Mouse (Mus musculus): ENCODE results near the gene Gldc. TPM values are rescaled to one million over a fixed set of nuclear protein-coding genes. Genes with fewer than 3 reads are reported as not detected.
A peak's percentile ranks its signal among the peaks of the same experiment; 100 is the strongest.

The Gldc gene
- polyA plus RNA-seq, 1 experiment = not detected

- no peak for TF ChIP-seq POLR2A (IDR thresholded peaks at IDR 0.05; ENCODE audit: borderline replicate concordance, low read depth, low read length)
- Histone ChIP-seq H3K27ac (ENCODE audit: insufficient read depth, low read depth, low read length) (no peak overlapping the region), H3K4me3 (ENCODE audit: insufficient read depth, low read length) (no peak overlapping the region), H3K4me1 (ENCODE audit: control insufficient read depth, insufficient read depth, low read length) (peaks cover 13% of the 10 kb centered on the region)
Measured at GRCm38 (mm10) chr19:30111421-30111820, 63.8 kb downstream of the Gldc start.

DNA sequence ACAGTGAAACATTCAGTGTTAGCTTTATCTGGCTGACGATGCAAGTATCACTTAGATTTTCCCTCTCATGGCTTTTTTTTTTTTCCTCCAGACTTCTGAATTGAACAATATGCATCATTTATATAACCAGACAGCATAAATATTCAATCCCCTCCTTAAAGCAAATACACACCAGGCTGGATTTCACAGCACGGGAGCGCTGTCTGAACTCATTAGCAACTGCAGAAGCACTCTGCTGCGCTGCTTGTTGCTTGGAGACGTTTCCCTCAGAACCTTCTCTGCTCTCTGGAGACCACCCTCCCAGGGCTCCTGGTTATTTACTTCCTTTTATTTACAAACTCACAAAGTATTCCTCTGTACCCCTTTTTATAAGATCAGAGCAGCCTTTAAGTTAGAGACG, 66.1 kb downstream of the Gldc start:
- peaks cover 15% of the 10 kb centered on the region for H3K4me1 ChIP-seq (ENCODE audit: control insufficient read depth, insufficient read depth, low read length)
- TF ChIP-seq POLR2A (IDR thresholded peaks at IDR 0.05; ENCODE audit: borderline replicate concordance, low read depth, low read length) = no peak
- TF ChIP-seq CTCF (IDR thresholded peaks at IDR 0.05; ENCODE audit: low read depth, low read length) = no peak
- no peak overlapping the region for H3K4me3 ChIP-seq (ENCODE audit: insufficient read depth, low read length)
- H3K27ac ChIP-seq (ENCODE audit: insufficient read depth, low read depth, low read length) = no peak overlapping the region

DNA sequence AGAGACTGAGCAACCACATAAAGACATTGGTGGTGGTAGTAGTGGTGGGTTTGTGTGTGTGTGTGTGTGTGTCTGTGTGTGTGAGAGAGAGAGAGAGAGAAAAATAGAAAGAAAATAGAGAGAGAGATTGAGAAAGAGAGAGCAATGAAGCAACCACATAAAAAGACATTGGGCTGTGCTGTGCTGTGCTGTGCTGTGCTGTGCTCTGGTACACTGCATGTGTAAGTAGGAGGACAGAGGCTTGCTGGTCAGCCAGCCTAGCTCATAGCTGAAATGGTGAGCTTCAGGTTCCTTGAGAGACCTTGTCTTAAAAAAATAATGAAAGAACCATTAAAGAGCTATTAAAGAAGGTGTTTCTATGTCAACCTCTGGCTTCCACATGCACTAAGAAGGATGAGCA, 66.6 kb downstream of the Gldc start:
- TF ChIP-seq POLR2A (IDR thresholded peaks at IDR 0.05; ENCODE audit: borderline replicate concordance, low read depth, low read length) (no peak), CTCF (IDR thresholded peaks at IDR 0.05; ENCODE audit: low read depth, low read length) (no peak)
- peaks cover 15% of the 10 kb centered on the region for H3K4me1 ChIP-seq (ENCODE audit: control insufficient read depth, insufficient read depth, low read length)
- no peak overlapping the region for H3K4me3 ChIP-seq (ENCODE audit: insufficient read depth, low read length)
- H3K27ac ChIP-seq (ENCODE audit: insufficient read depth, low read depth, low read length) = no peak overlapping the region

- Histone ChIP-seq H3K4me3 (ENCODE audit: insufficient read depth, low read length) (peak overlapping the region; percentile 39), H3K4me1 (ENCODE audit: control insufficient read depth, insufficient read depth, low read length) (peaks cover 13% of the 10 kb centered on the region), H3K27ac (ENCODE audit: insufficient read depth, low read depth, low read length) (peak overlapping the region; percentile 27)
- no peak for TF ChIP-seq CTCF (IDR thresholded peaks at IDR 0.05; ENCODE audit: low read depth, low read length)
- TF ChIP-seq POLR2A (IDR thresholded peaks at IDR 0.05; ENCODE audit: borderline replicate concordance, low read depth, low read length) = no peak
Measured at GRCm38 (mm10) chr19:30107221-30107845, 67.9 kb downstream of the Gldc start.

DNA sequence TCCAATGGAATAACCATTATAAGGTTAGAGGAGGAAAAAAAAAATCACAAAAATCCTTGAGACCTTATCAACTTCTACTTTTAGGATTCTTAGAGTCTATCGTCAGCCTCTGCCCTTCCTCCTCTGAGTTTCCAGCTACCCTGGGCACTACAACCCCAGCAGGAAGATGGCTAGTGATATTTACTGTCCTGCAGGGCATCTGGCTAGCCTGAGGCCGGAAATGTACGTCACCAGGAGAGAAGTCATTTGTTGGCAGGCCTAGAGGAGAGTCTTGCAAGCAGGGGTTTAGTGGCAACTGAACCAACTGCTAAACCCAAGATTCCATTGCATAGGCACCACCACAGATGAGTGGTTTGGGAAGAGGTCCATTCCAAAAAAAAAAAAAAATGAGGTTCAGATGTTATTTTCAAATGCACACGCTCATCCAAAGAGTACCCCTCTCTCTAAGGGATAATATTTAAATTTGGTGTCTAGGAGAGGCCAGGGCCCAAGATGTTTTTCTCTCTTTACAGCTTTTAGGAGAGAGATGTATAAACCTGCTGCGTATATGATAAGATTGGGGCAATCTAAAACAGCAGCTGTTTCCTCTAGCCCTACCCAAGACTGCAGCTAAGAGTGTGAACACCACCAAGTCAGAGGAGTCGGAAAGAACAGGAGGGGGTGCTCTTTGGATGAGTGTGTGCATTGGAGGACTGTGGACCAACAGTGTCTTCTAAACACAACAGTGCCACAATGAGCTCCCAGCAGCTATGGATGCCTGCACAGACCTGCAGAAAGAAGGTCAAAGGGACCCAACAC, 70.0 kb downstream of the Gldc start:
- Histone ChIP-seq H3K27ac (ENCODE audit: insufficient read depth, low read depth, low read length) (no peak overlapping the region), H3K4me1 (ENCODE audit: control insufficient read depth, insufficient read depth, low read length) (peaks cover 13% of the 10 kb centered on the region), H3K4me3 (ENCODE audit: insufficient read depth, low read length) (no peak overlapping the region)
- TF ChIP-seq POLR2A (IDR thresholded peaks at IDR 0.05; ENCODE audit: borderline replicate concordance, low read depth, low read length) (no peak), CTCF (IDR thresholded peaks at IDR 0.05; ENCODE audit: low read depth, low read length) (no peak)

DNA sequence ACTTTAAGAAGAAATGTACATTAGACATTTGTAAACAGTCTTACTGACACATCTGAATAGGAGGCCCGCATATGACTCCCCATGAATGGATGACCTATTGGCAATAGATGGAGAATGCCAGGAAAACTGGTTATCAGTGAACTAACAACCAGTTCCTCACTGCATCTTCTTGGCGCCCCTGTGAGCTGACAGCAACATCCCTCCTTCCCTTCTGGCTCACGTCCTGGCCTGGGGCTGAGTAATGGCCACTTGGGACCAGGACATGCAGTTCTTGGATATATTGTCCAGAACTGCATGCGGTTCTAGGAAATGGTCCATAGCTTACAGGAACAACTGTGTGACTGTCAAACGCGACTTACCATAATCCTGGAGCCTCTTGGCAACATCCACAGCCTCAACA, 72.6 kb downstream of the Gldc start:
- TF ChIP-seq POLR2A (IDR thresholded peaks at IDR 0.05; ENCODE audit: borderline replicate concordance, low read depth, low read length) (no peak), CTCF (IDR thresholded peaks at IDR 0.05; ENCODE audit: low read depth, low read length) (no peak)
- no peak overlapping the region for H3K27ac ChIP-seq (ENCODE audit: insufficient read depth, low read depth, low read length)
- peaks cover 8% of the 10 kb centered on the region for H3K4me1 ChIP-seq (ENCODE audit: control insufficient read depth, insufficient read depth, low read length)
- no peak overlapping the region for H3K4me3 ChIP-seq (ENCODE audit: insufficient read depth, low read length)

GRCm38 (mm10) chr19:30100571-30100970, 74.7 kb downstream of the Gldc start:
- H3K4me1 ChIP-seq (ENCODE audit: control insufficient read depth, insufficient read depth, low read length) = peaks cover 16% of the 10 kb centered on the region
- no peak overlapping the region for H3K4me3 ChIP-seq (ENCODE audit: insufficient read depth, low read length)
- no peak overlapping the region for H3K27ac ChIP-seq (ENCODE audit: insufficient read depth, low read depth, low read length)
- no peak for TF ChIP-seq POLR2A (IDR thresholded peaks at IDR 0.05; ENCODE audit: borderline replicate concordance, low read depth, low read length)
- TF ChIP-seq CTCF (IDR thresholded peaks at IDR 0.05; ENCODE audit: low read depth, low read length) = no peak

GRCm38 (mm10) chr19:30097039-30097438, 78.2 kb downstream of the Gldc start:
- TF ChIP-seq CTCF (IDR thresholded peaks at IDR 0.05; ENCODE audit: low read depth, low read length) (no peak), POLR2A (IDR thresholded peaks at IDR 0.05; ENCODE audit: borderline replicate concordance, low read depth, low read length) (no peak)
- Histone ChIP-seq H3K4me3 (ENCODE audit: insufficient read depth, low read length) (no peak overlapping the region), H3K4me1 (ENCODE audit: control insufficient read depth, insufficient read depth, low read length) (peaks cover 18% of the 10 kb centered on the region), H3K27ac (ENCODE audit: insufficient read depth, low read depth, low read length) (peak overlapping the region; percentile 78; the same call in 1 of the 2 replicates)

DNA sequence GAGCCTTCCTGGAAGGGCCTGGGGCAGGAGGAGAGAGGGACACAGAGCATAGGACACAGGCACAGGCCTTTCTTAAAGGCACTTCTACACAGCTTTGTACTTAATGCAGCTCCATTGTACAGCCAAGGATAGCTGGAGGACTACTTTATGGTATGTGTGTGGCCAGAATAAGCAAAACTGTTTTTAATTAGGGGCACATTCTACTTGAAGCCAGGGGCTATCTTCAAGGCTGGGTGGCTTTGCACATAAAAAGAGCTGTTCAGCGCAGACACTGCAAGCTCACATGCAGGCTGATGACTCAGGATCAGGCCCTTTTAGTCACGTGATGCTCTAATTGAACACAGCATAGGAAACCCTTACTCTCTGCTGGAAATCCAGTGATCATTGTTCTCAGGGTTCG, 79.0 kb downstream of the Gldc start:
- Histone ChIP-seq H3K4me3 (ENCODE audit: insufficient read depth, low read length) (no peak overlapping the region), H3K27ac (ENCODE audit: insufficient read depth, low read depth, low read length) (peak overlapping the region; percentile 78), H3K4me1 (ENCODE audit: control insufficient read depth, insufficient read depth, low read length) (peaks cover 18% of the 10 kb centered on the region)
- TF ChIP-seq POLR2A (IDR thresholded peaks at IDR 0.05; ENCODE audit: borderline replicate concordance, low read depth, low read length) (no peak), CTCF (IDR thresholded peaks at IDR 0.05; ENCODE audit: low read depth, low read length) (no peak)

- TF ChIP-seq CTCF (IDR thresholded peaks at IDR 0.05; ENCODE audit: low read depth, low read length) (no peak), POLR2A (IDR thresholded peaks at IDR 0.05; ENCODE audit: borderline replicate concordance, low read depth, low read length) (no peak)
- no peak overlapping the region for H3K27ac ChIP-seq (ENCODE audit: insufficient read depth, low read depth, low read length)
- no peak overlapping the region for H3K4me3 ChIP-seq (ENCODE audit: insufficient read depth, low read length)
- H3K4me1 ChIP-seq (ENCODE audit: control insufficient read depth, insufficient read depth, low read length) = peaks cover 15% of the 10 kb centered on the region
Measured at GRCm38 (mm10) chr19:30091644-30092295, 83.5 kb downstream of the Gldc start.
